Mouse (Mus musculus) frontal cortex, postnatal 25 days (tissue): ENCODE measurements around the gene Gnb4.

Experiments used
- DNase-seq, 2 experiments: peaks; one replicate each; pipeline ENCODE4 v3.0.0; 2022; ENCODE audit warnings: low spot score in 2 of 2

Gene Gnb4

DNA sequence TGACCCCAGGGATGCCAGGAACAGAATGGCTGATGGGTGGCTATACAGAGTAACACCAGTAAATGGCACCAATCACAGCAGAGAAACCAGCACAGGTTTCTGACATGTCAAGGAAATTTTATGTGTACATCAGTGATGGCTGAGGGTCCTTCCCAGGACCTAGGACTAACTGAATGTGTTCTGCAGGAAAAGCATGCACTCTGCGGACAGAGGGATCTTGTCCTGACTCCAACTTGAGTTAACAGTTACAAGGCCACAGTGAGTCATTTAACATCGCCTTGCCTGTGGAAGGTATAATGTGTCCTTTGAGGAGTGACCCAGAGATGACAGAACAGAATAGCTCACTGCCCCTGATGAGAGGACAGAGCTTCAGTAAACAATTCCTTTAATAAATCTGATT is 1.6 kb downstream of the Gnb4 start:
- DNase-seq, result no peak

GRCm38 (mm10) chr3:32611606-32612170 is 4.7 kb downstream of the Gnb4 start:
- DNase-seq, result no peak

DNA sequence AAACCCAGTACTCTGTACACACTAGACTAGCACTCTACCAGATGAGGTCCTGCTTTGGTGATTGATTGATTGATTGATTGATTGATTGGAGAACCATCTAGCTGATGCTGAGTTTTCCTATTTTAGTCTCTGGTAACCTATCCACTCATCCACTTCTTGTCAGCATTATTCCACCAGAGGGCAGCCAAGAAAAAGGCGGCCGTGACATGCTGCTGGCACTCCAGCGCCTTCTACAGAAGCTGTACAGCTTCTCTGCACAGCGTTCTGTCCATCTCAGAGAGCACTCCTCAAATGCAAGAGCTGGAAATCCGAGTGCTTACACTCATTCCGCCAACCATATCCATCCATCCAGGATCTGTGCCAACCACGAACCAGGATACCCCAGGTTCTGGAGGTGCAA is 5.8 kb downstream of the Gnb4 start:
- peak in 1 of 2 experiments; percentile 50 for DNase-seq

DNA sequence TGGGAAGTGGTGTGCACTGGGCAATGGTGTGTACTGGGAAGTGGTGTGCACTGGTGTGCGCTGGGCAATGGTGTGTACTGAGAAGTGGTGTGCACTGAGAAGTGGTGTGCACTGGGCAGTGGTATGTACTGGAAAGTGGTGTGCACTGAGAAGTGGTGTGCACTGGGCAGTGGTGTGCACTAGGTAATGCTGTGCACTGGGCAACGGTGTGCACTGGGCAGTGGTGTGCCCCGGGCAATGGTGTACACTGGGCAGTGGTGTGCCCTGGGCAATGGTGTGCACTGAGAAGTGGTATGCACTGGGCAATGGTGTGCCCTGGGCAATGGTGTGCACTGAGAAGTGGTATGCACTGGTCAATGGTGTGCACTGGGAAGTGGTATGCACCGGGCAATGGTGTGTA is 7.2 kb downstream of the Gnb4 start:
- no peak for DNase-seq

GRCm38 (mm10) chr3:32601055-32601454 is 15.3 kb downstream of the Gnb4 start:
- DNase-seq, result no peak

GRCm38 (mm10) chr3:32599328-32599727 is 17.1 kb downstream of the Gnb4 start:
- no peak for DNase-seq

DNA sequence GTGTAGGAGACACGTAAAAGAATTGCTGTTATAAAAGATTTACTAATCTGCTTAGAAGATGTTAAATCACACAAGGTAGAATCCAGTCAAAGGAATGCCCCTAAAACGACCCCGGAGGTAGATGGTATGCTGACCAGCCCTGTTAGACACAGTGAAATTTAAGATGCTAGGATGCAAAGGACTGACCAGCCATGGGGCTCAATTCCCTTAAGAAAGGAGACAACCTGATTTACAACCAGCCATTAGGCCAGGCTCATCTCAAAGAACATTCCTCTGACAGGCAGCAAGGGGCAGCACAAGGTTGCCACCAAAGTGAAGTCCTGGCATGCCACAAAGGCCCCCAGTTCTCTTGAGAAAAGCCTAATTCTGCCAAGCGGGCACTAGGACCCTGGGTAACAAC is 21.3 kb downstream of the Gnb4 start:
- no peak for DNase-seq

DNA sequence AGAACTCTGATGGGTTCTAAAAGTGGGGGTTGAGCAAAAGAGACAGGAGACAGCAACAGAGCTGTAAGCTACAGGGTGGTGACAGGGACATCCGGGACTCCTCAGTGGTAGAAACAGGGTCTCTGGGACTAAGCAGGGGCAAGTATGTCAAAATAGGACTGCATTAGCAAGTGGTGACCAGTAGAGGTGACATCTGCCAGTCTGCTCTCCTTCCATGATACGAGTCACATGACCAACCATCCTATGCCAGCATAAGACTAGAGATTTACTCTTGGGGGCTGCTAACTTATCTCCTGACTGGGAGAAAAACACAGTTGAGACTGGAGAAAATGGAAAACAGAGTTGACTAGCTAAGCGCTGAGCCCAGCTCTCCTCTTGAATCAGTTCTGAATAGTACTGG is 30.1 kb downstream of the Gnb4 start:
- DNase-seq, result no peak

DNA sequence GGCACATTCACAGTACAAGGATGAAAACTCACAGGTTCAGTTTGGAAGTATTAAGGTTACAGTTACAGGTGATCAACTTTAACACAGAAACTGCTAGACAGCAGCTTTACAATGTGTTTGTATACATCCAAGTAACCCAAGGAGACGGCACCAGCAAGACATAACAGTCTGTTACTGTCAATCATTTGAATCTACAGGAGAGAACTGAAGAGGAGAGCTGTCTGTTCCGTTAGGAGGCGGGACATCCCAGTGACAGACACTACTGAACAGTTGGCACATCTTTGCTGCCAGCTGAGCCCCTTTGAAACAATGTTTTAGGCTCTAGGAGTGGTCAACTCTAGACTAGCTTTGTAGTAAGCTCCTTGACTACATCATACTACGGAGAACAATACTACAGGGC is 32.9 kb downstream of the Gnb4 start:
- no peak for DNase-seq

DNA sequence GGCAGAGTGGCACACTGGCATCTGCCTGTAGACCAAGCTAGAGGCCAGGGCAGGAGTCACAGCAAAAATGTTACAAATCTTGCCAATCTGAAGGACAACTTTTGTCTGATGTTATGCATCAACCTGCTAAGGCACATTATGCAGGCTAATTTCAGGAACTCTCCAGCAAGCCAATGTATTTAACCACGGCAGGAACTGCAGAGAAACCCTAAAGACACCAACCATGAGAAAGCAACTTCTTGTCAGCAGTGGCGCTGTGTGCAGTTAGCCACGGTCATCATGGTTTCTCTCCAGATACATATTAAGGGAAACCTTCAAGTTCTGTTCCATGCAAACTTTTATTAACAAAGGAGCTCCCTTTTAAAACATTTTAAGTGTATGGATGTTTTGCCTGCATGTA is 34.5 kb downstream of the Gnb4 start:
- no peak for DNase-seq

DNA sequence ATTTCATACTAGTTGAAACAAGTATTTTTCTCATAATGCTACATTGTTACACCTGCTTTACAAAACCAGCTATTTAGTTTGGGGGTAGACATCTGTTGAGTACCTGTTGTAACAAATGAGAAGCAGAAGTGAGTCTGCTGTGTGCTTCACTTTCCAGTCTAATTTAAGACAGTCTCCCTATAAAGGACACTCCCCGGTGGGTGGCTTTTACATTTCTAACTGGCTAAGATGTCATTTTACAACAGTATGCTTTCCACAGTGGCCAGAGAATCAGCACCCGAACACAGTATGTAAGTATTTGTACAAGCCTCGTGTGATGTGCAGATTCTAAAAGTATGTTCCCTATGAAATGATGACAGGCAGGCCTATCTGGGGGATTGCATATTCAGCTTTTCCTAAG is 35.6 kb downstream of the Gnb4 start:
- no peak for DNase-seq

GRCm38 (mm10) chr3:32578772-32579171 is 37.6 kb downstream of the Gnb4 start:
- DNase-seq, result no peak

- no peak for DNase-seq
These were observed 41.2 kb downstream of the Gnb4 start for GRCm38 (mm10) chr3:32575151-32575550.

GRCm38 (mm10) chr3:32573881-32574280 is 42.5 kb downstream of the Gnb4 start:
- no peak for DNase-seq

DNA sequence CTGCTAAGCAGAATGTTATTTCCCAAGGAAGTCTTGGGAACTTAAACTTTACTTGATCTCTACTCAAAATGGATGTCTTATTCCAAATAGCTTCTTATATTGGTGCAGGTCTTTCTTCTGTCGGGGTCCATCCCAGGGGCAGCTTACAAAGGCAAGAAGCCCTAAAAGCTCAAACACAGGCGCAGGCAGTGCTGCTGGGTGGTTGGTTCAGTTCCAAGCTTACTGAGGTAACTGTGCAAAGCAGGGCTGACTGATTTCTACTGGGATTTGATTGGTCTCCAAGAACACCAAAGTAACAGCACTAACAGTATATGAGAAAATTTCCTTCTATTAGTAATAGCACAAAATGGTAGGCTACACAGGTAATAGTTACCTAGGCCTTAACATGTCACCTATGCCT is 43.3 kb downstream of the Gnb4 start:
- no peak for DNase-seq

GRCm38 (mm10) chr3:32563401-32563800 is 53.0 kb downstream of the Gnb4 start:
- DNase-seq, result no peak

DNA sequence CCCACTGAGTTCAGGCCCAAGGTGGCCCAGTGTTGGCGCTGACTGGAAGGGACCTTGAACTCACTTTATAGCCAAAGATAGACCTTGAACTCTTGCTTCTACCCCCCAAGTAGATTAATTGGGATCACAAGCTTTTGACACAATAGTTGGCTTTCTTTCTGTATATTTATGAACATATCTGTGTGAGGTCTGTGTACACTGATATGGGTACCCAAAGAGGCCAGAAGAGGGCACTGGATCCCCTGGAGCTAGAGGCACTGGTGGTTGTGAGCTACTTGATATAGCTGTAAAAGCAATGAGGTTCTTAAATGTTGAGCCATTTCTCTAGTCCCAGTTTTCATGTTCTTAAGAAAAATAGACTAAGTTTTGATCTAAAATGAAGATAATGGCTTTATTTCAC is 63.3 kb downstream of the Gnb4 start:
- no peak for DNase-seq

DNA sequence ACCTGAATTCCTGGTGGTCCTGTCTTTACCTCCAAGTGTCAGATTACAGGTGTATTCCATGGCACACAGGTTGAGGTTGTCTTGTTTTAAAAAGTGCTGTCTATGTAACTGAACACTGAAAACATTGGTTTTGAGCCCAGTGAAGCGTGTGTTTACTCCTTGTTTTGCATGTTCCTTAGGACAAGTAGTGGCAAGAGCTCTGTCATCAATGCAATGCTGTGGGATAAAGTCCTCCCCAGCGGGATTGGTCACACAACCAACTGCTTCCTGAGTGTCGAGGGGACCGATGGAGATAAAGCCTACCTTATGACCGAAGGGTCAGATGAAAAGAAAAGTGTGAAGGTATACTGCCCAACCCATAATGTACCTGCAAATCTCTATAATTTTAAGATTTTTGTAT is 78.3 kb downstream of the Gnb4 start:
- no peak for DNase-seq

- DNase-seq, result peak in 1 of 2 experiments; percentile 32
These were observed 78.8 kb downstream of the Gnb4 start for GRCm38 (mm10) chr3:32537556-32537955.

DNA sequence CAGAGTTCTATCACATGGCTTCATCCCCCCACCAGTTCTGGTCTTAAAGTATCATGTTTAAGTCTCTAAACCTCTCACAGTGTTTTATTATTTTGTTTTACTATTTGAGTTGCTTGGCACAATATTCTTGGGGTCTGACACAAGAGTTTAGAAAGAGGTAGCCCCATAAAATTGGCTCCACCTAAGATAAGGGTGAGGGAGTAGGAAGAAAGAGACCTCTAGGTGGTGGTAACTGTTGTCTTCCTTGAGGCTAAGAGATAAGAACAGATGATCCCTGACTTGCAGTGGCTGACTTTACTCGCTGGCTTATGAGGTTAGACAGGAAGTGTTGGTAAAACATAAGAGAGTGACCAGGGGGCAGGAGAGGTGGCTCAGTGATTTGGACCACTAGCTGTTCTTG is 80.7 kb downstream of the Gnb4 start:
- DNase-seq, result no peak
